Mouse (Mus musculus) ES-Bruce4 (cell line): ENCODE data around the gene Vpreb2.

Source experiments
- CTCF ChIP-seq: IDR thresholded peaks from one replicate; pipeline ENCODE4 v1.8.1; 2011; ENCODE audit warnings: low read depth, low read length
- EP300 ChIP-seq: IDR thresholded peaks from 2 replicates; pipeline ENCODE4 v1.6.1; 2011; ENCODE audit warnings: low read depth, low read length; ENCODE audit not compliant: insufficient read depth
- POLR2A ChIP-seq: IDR thresholded peaks from one replicate; pipeline ENCODE4 v1.8.1; 2011; ENCODE audit warnings: low read length; ENCODE audit not compliant: insufficient read depth

DNA sequence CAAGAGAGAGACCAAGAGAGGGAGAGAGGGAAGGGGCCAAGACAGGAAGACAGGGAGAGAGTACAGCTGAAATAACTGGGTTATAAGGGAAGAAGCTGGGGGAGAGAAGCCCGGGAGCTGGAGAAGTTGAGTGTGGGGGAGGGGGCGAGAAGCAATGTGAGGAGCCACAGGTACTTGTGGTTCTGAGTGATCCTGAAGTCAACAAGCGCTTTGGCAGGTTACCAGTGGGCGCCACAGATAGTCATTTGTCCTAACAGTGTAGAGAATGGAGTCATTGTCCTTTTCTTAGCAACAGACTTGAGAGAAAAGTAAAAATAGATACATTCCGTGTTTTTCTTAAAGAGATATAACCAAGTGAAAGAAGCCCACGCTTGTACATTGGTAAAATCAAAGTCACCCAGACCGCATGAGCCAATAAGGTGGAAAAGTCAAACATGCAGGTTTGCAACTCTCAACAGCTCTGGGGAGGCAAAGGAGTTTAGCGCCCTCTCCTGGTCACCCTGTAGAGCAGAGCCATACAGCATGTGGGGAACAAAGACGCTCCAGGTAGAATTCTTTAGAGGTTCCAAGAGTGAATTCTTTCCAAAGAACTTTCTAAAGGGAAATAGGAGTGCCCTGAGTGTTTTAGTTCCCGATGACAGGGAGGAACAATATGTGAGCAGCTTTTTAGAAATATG, 6.4 kb downstream of the Vpreb2 start:
- TF ChIP-seq POLR2A (no peak), CTCF (peak; percentile 38), EP300 (no peak)
